Mouse (Mus musculus): ENCODE data around the gene Mmaa.

Mmaa gene

GRCm38 (mm10) chr8:79294610-79295275 is at the start of gene Mmaa:
Gene Mmaa, minus strand, starts transcription at chr8:79294937.
- DNase-seq = peak; percentile 97

GRCm38 (mm10) chr8:79341236-79341635 is 46.5 kb upstream of the Mmaa start:
- DNase-seq = no peak

GRCm38 (mm10) chr8:79339555-79339954 is 44.8 kb upstream of the Mmaa start:
- no peak for DNase-seq

DNA sequence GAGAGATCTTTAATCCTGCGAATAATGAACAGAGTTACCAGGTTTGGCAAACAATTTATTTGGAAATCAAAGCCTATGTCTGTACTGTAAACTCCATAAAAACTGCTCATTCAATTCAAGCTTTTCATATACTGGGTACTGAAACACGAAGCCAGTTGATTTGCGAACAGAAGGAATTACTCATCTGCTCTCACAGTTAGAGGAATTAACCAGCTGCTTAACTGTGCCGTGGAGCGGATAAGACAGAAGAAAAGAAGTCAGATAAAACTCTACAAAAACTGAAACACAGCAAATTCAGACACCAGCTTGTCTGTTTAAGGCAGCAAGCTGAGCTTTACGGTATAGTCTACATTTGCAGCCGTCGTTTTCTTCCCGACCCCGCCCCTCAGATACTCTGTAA is 43.9 kb upstream of the Mmaa start:
- DNase-seq = no peak

DNA sequence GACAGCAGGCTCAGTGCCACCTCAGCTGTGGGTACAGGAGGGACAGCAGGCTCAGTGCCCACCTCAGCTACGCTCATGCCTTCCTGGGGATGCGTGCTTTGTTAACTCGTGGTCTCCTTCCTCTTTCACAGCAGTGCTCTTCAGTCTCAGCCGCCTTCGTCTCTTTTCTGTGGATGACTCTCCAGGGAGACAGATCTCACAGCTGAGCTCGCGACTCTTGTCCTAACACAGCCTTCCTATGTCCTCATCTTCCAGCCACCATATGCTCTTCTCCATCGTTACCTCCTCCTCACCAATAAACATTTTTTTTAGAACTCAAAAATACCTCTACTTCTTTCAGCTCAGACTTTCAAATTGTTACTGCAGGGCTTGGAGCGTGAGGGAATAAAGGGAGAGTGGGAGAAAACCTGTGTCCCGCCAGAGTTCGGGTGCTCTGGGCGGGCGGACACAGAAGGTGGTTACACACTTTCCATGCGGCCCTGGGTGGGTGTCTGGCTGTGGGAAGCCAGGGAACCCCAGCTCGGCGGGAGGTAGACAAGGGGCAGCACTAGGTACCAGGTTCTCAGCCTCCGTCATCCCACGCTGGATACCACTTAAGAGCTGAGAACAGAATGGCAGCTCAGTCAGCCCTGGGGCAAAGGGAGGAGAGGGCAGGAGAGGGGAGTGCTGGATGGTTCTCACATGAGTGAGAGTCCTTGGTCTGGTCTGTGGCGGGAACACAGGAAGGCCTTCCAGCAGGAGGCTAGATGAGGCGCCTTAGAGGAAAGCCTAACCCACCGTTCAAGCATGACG is 37.6 kb upstream of the Mmaa start:
- no peak for DNase-seq

- no peak for DNase-seq
Measured at GRCm38 (mm10) chr8:79331571-79331970, 36.8 kb upstream of the Mmaa start.

GRCm38 (mm10) chr8:79331017-79331416 is 36.3 kb upstream of the Mmaa start:
- no peak for DNase-seq

DNA sequence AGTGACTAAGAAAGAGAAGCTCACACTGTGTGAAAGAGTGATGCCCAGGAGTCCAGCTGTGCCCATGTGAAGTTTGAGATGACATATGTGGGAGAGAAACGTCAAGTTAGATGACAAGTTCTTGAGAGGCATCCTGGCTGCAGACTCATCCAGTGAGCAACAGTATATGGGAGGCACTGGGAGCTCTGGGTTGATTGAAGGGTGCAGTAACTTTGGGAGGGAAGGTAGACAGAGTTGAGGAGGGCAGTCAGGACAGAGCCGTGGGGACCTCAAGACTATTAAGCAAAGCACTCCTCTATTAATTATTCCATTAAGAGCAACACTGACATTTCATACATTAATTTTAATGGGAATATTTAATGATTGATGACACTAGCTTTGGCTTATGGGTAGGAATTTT is 35.0 kb upstream of the Mmaa start:
- DNase-seq = no peak

DNA sequence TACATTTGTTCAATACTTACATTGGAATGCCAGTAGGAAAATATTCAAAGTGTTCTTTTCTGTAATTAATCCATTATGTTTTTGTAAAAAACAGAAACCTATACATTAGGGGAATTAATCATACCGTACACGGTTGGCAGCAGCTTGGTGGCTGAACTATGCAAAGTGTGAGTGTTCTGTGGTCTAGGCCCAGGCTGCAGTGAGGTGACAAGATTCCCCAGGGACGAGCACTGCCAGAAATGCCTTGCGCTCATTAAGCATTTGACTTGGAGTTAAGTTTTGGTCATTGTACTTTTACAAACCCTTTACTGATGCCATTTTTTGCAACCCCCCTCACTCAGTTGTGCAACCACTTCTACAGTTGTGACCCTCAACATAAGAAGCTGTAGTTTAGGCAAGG is 34.4 kb upstream of the Mmaa start:
- no peak for DNase-seq

DNA sequence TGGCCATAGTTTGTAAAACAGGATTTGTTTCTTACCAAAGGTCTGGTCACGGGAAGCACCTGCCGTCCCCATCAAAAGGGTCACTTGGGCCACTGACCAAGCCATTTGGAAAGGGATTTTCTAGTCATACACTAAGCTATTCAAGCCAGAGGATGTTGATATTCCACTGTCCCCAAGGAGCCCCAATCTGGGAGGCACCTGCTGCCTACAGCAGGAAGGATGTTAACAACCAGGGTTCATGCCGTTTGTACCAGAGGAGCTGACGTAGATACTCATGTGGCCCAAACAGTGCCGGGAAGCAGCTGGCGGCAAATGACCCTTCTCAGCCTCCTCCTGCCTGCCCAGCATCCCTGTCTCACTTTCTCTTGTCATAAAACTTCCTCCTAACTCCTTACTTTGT is 30.8 kb upstream of the Mmaa start:
- DNase-seq = no peak

DNA sequence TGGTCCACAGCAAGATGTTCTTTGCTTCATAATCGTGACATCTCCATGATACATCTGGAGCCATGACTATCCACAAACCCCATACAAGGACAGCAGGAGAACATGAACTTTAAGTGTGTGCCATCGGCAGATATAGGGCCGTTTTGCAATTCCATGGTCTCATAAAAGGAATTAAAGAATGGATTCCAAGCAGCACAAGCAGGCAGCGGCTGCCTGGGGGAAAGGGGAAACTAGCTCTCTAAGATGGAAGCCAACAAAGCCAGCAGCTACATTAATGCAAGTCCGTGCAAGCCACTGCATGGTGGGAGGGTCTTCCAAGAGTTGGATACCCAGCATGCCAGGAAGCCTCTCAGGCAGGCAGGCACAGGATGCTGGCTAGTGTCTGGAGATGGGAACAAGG is 30.2 kb upstream of the Mmaa start:
- no peak for DNase-seq

GRCm38 (mm10) chr8:79324036-79324435 is 29.3 kb upstream of the Mmaa start:
- no peak for DNase-seq

DNA sequence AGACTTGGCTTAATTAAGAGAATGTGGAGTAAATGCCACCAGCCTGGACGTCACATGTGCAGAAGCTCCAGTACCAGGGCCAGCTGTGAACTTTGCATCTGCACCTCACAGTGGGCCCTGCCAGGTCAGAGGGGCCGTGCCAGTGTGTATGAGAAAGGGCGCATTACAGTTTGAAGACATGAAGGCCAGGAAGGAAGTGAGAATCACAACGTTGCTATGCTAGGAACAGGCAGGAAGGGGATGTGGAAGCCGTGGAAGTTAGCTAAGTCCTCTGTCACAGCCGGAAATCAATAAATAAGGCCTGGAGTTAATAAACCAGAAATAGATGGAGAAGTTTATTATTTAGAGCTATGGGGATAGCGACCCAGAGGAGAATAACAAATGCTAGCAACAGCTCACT is 28.4 kb upstream of the Mmaa start:
- no peak for DNase-seq

GRCm38 (mm10) chr8:79310801-79311200 is 16.1 kb upstream of the Mmaa start:
- no peak for DNase-seq

DNA sequence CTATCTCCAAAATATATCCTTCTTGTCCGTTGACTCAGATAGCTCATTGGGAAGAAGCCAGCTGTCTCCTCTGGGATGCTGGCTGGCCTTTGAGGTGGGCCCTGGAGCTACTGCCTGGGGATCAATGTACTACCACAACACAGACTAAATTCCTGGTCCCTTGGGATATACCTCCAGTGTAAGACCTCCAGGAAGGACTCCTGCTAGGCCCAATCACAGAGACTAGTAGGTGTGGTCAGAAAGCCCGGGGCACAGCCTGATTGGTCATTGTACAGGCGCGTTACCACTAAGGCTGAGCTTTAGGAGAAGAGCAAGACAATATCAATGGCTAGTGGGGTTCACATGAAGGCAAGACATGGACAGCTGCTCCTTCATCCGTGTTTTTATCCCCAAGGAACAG is 11.2 kb upstream of the Mmaa start:
- no peak for DNase-seq

DNA sequence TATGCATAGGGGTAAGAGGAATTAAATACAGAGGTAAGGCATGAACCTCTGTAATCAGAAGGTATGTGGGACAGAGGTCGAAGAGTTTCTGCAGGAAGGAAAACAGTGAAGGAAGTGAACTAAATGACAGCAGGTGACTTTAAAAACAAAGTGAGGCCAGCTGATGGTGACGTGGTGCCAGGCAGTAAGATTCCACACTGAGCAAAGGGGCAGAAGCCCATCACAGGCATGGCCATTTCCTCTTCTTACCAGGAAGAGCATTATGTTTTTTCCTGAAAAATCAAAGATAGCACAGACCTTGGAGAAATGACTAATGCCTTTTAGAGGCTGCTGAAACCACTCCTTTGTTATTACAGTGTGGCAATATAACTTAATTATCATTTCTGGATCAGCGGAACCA is 6.8 kb upstream of the Mmaa start:
- no peak for DNase-seq

GRCm38 (mm10) chr8:79299704-79300103 is 5.0 kb upstream of the Mmaa start:
- no peak for DNase-seq

DNA sequence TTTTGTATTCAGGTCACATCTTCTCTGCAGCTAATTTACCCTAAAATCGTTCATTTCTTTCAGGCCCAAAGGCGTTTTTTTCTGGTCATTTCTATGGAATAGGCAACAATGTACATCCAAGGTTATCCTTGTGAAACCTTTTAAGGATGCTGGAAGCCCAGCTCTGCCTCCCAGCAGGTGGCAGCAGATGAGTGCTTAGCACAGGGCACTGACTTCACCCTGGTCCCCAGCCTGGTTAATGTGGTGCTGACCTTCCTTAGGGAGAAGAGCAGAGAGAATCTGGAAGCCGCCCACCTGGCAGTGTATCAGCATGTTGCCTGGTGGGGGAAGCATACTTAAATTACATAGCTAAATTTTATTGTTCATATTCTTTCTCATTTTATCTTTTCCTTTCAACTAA is 3.0 kb upstream of the Mmaa start:
- DNase-seq = peak; percentile 28

DNA sequence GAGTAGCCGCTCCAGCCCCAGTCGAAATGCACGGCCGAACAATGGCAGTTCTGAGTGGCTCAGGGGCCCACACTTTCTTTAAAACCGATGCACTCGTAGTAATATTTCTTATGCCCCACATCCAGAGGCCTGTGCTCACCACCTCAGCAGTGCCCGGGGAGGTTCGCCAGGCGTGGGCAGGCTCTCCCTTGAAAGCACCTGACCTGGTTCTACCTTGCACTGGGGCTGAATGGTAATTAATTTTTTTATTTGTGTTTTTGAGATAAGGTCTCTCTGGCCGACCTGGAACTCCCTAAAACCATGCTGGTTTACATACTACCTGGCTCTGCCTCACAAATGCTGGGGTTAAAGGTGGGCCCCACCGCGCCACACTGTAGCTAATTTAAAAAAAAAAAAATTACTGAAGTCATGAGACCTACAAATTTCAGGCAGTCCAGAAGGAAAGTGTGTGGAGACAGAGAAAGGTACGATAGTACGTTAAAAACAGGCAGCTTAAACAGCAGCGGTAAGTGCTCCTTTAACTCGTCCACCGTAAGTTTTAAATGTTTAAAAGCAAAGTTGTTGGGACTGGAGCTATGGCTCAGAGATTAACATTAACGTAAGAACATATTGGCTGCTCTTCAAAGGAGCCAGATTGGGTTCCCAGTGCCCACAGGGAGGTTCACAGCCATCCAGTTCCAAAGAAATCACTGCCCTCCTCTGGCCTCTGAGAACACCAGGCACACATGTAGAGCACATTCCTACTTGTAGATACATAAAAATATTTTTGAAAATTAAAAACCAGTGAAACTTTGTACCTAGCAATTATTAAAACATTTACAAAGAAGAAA is 754 bp upstream of the Mmaa start:
- peak; percentile 10 for DNase-seq

- DNase-seq = no peak
Measured at GRCm38 (mm10) chr8:79293841-79294240, 896 bp downstream of the Mmaa start.

DNA sequence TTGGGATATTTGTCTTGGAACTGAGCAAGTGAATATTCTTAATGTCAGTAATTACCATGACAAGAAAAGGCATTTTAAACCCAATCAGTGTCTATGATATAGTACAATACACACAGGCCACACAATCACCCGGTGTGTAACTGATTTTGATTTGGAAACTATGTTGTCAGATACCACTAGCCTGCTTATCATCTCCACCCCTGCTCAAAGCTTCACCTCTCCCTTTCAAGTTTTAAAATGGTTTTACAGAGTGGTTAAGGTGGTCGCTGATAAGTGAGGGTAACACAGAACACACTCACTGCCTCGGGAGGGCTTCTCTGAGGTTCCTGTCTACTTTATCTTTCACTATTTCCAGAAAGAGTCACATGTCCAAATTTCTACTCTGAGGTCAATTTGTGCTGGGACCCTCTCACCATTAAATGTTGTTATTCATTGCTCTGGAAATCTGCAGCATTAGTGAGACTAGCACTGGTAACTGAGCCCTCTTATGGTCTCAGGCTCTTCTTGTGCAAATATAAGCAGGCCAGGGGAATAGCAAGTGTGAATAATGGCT is 1.9 kb downstream of the Mmaa start:
- no peak for DNase-seq

GRCm38 (mm10) chr8:79289592-79289991 is 5.1 kb downstream of the Mmaa start:
- DNase-seq = no peak

DNA sequence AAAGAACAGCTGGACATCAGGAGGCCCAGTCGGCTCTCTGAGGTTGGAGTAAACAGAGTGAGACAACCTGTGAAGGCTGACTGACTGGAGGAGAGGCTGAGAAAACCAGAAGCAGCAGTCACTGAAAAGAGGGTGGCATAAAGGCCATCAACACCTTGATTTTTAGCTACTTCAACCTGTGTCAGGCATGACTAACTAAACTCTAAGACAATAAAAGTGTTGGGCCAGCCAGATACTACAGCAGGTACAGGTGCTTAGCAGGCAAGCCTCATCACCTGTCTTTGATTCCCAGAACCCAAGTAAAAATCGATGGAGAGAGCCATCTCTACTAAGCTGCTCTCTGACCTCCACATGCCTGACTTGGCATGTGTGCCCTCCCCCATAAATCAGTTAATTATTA is 6.1 kb downstream of the Mmaa start:
- DNase-seq = no peak

GRCm38 (mm10) chr8:79288250-79288649 is 6.5 kb downstream of the Mmaa start:
- no peak for DNase-seq
